Mouse (Mus musculus) thymus, adult 2 months (tissue): ENCODE data around the gene Gdi2.

Experiments used
- CTCF ChIP-seq: fragments of 200-500 bp; IDR thresholded peaks from 2 replicates; pipeline ENCODE4 v1.5.1; 2012; ENCODE audit warnings: mild to moderate bottlenecking, control low read depth, low read length, moderate library complexity, borderline replicate concordance; ENCODE audit not compliant: control insufficient read depth, poor library complexity, insufficient read depth; ENCODE audit errors: extremely low read depth
- POLR2A ChIP-seq: fragments of 200-500 bp; IDR thresholded peaks from 2 replicates; pipeline ENCODE4 v1.6.1; 2012; ENCODE audit warnings: mild to moderate bottlenecking, low read length, control low read depth, moderate library complexity; ENCODE audit not compliant: control insufficient read depth, poor library complexity, insufficient read depth; ENCODE audit errors: extremely low read depth

DNA sequence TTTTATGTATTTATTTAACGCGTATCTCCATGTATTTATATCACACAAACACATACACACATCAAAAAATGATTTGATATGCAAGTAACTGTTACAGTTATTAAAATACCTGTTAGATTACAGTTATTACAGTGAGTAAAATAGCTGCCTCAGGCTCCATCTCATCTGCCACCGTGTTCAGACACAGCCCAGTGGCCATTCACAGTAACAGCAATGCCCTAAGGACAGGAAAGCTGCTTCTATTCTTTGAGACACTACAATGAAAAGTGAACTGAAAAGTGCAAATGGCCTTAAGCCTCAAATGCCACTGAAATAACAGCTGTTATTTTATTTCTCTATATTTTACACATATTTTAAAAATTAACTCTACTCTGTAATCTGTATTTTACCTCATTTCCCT is 52.9 kb downstream of the Gdi2 start:
- TF ChIP-seq CTCF (no peak), POLR2A (no peak)
